Mouse (Mus musculus) CD4-positive, CD25-positive, alpha-beta regulatory T cell, adult 4 months (primary cell): ENCODE measurements around the gene Fdps. TPM values are rescaled to one million over a fixed set of nuclear protein-coding genes. Genes with fewer than 3 reads are reported as not detected.

Source experiments
- polyA plus RNA-seq, 2 experiments: library from polyadenylated mRNA; unstranded; fragments of 100-300 nt; shearing (Covaris generic); gene quantifications; one replicate each; pipeline ENCODE4 v1.2.1; 2017

The Fdps gene
- polyA plus RNA-seq, 2 experiments from 2014 or later, result 63.1 to 97.7 TPM

Other genes starting within 250 kb of the Fdps start
- gene Msto1, start 188.0 kb downstream of the Fdps start, polyA plus RNA-seq, result 10 to 100 TPM; 21.0 to 36.5 TPM
- 10 to 100 TPM; 43.9 to 46.1 TPM for gene Ash1l, start 151.3 kb downstream of the Fdps start, polyA plus RNA-seq
- gene Dap3, start 150.8 kb downstream of the Fdps start, polyA plus RNA-seq, result 100 to 1,000 TPM; 152 to 189 TPM
- 100 to 1,000 TPM in 1 of 2 experiments, 10 to 100 TPM in 1; 62.1 to 106 TPM for gene Rusc1, start 8.6 kb downstream of the Fdps start, polyA plus RNA-seq
- not detected for gene Gm43738, start 860 bp downstream of the Fdps start, polyA plus RNA-seq
- gene Pklr, start 34.2 kb upstream of the Fdps start, polyA plus RNA-seq, result not detected
- 1 to 10 TPM; 1.3 to 2.4 TPM for gene Hcn3, start 58.2 kb upstream of the Fdps start, polyA plus RNA-seq
- 10 to 100 TPM; 15.7 to 23.0 TPM for gene Clk2, start 62.8 kb upstream of the Fdps start, polyA plus RNA-seq
- gene Scamp3, start 75.5 kb upstream of the Fdps start, polyA plus RNA-seq, result 100 to 1,000 TPM; 177 to 239 TPM
- gene Fam189b, start 81.2 kb upstream of the Fdps start, polyA plus RNA-seq, result 100 to 1,000 TPM; 209 to 296 TPM
- gene Gba, start 101.0 kb upstream of the Fdps start, polyA plus RNA-seq, result 100 to 1,000 TPM in 1 of 2 experiments, 10 to 100 TPM in 1; 81.2 to 128 TPM
- gene Thbs3, start 113.2 kb upstream of the Fdps start, polyA plus RNA-seq, result 1 to 10 TPM; 3.4 to 3.6 TPM
- 100 to 1,000 TPM in 1 of 2 experiments, 10 to 100 TPM in 1; 78.8 to 144 TPM for gene Mtx1, start 125.1 kb upstream of the Fdps start, polyA plus RNA-seq
- gene Muc1, start 127.1 kb upstream of the Fdps start, polyA plus RNA-seq, result 1 to 10 TPM; 1.1 to 2.0 TPM
- 100 to 1,000 TPM; 258 to 319 TPM for gene Krtcap2, start 144.0 kb upstream of the Fdps start, polyA plus RNA-seq
- gene Trim46, start 144.3 kb upstream of the Fdps start, polyA plus RNA-seq, result 1 to 10 TPM; 4.0 to 7.0 TPM
- 100 to 1,000 TPM; 116 to 155 TPM for gene Dpm3, start 157.4 kb upstream of the Fdps start, polyA plus RNA-seq
- 100 to 1,000 TPM; 248 to 324 TPM for gene Slc50a1, start 168.6 kb upstream of the Fdps start, polyA plus RNA-seq
- gene Efna1, start 179.2 kb upstream of the Fdps start, polyA plus RNA-seq, result not detected
- not detected for gene Efna3, start 221.0 kb upstream of the Fdps start, polyA plus RNA-seq
- not detected for gene Efna4, start 236.1 kb upstream of the Fdps start, polyA plus RNA-seq
- gene Adam15, start 248.0 kb upstream of the Fdps start, polyA plus RNA-seq, result 10 to 100 TPM in 1 of 2 experiments, 1 to 10 TPM in 1; 8.5 to 13.3 TPM